Mouse (Mus musculus): ENCODE measurements around the gene Bpifb2.

DNA sequence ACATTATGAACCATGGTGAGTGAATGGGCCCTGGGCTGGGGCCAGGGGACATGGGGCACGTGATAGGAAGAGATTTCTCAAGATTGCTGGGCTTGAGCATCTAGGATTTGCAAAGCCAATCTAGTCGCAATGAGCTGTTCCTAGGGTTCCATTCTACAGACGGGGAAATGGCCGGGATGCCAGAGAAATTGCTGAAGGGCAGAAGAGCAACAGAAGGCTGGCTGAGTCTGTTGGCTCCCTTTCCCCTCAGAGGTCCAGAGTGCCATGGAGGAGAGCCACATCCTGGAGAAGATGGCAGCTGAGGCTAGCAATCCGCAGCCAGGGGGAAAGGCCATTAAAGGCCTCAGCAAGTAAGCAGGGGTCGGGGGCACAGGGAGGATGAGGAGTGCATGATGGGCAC is 27.9 kb downstream of the Bpifb2 start:
- TF ChIP-seq POLR2A (IDR thresholded peaks at IDR 0.05; ENCODE audit: borderline replicate concordance, insufficient read depth, low read length) (no peak), CTCF (IDR thresholded peaks at IDR 0.05; ENCODE audit: borderline replicate concordance, insufficient read depth, low read depth, low read length) (no peak)

All from cerebellum, adult 2 months (tissue).